Mouse (Mus musculus) spleen, postnatal 36 days (tissue): ENCODE measurements around the gene Snw1.

ENCODE experiments used
- DNase-seq, 2 experiments: peaks; one replicate each; pipeline ENCODE4 v3.0.0; 2022; ENCODE audit warnings: low spot score in 2 of 2, mixed read lengths in 1 of 2

The Snw1 gene

DNA sequence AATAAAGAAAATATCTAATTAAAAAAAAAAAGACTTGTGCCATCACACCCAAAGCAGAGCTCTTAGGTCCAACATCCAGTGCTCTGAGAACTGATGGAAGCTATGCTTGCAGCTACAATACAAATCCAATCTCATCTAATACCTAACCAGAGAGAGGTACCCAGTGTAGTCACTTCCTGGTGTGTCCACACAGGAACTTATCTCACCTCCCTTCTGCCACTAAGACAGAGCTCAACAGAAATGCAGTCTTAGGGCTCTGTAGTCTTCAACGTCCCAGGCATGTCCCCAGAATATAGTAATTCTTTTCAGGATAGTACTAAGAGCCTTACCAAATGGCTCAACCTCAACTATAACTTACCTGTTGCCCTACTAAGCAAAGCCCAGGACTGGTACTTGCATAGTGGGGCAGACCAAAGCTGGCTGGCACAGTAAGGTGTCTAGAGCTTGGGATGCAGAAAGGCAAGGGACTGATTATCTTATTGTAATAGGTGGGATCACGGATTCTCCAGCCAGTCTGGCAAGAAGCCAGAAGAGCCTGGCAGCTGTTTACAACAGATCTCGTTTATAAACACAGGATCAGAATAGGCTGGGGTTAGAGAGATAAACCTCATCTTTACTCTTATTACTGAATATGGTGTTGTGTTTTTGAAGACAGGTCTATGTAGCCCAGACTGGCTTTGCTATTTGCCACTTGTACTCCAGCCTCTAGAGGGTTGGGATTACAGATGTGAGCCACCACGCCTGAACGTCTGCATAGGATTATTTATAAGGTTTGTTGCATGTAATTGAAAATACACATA, 50.2 kb downstream of the Snw1 start:
- no peak for DNase-seq

DNA sequence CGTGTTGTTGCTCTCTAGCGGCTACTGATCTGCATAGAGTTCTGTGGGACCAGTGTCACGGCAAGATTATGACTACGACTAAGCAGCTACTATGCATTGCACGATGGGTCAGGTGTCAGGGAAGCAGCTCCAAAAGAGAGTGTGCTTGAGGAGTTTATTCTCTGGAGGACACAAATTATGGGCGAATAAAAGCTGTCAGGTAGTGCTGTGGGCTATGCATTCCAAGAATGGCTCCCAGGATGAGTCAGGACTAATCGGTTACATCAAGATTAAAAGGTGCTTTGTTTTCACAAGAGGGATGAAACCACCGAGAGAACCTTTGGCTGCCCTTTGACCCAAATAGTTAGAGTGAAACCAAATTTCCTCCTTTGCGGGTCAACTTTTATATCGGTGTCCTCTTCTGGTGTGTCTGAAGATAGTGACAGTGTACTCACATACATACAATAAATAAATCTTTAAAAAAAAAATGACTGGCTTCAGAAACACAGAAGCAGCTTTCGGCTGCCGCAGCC, 52.0 kb downstream of the Snw1 start:
- no peak for DNase-seq

- no peak for DNase-seq
Measured at GRCm38 (mm10) chr12:87418921-87419320, 53.2 kb downstream of the Snw1 start.

GRCm38 (mm10) chr12:87416690-87417089, 55.4 kb downstream of the Snw1 start:
- DNase-seq, result peak; percentile 31 to 45

DNA sequence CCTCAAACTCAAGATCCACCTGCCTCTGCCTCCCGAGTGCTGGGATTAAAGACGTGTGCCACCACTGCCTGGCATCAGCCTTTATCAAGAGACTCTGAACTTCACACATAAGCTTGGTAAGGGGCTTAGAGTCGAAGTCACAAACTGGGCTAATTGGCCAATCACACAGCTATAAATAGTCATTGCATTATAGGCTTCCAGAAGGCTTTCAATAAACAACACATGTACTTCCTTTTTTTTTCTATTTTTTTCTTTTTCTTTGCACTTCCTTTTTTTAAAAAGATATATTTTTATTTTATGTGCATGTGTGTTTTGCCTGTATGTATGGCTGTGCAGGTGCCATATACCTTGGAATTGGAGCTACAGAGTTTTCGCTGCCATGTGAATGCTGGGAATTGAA, 56.7 kb downstream of the Snw1 start:
- DNase-seq, result no peak

DNA sequence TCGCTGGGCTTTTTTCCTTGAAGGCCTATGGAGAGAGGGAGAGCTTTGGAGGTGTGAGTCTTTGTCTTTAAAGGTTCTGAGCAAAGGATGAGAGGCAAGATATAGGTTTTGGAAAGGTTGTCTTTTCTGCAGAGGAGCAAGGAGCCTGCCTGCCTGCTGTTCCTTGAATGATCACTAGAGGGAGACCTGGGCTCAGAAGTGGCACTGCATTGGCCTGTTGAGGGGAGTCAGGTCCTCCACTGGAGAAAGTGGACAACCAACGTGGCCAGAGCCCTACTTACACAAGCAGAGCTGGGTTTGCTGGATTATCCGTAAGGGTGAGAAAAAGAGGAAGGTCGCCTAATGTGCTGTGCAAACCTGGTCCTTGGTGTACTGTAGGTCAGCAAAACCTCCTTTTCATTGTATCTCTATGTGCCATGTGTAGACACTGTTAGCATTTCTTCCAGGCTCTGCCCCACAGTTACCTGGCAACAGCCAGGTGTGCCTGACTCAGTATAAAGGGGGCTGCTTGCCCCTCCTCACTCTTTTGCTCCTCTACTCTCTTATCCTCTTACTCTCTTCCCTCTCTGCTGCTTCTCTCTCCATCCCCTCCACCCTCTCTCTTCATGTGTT, 58.8 kb downstream of the Snw1 start:
- peak; percentile 53 for DNase-seq

DNA sequence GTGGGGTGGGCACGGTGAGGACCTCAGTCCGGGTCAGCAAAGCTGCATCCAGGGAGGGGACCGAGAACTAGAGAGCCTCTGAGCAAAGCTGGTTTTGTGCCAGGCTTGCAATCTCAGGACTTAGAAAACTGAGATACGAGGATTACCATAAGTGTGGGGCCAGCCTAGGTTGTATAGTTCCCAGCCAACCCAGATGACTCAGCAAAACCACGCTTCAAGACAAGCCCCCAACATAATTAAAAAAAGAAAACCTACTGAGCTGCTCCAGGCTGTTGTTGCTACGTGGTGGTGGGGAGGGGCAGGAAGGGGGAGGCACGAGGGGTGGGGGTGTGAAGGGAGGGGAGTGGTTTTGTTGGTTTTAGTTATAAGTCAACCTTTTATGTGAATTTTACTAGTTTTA, 61.1 kb downstream of the Snw1 start:
- no peak for DNase-seq

GRCm38 (mm10) chr12:87409123-87409522, 63.0 kb downstream of the Snw1 start:
- DNase-seq, result no peak

DNA sequence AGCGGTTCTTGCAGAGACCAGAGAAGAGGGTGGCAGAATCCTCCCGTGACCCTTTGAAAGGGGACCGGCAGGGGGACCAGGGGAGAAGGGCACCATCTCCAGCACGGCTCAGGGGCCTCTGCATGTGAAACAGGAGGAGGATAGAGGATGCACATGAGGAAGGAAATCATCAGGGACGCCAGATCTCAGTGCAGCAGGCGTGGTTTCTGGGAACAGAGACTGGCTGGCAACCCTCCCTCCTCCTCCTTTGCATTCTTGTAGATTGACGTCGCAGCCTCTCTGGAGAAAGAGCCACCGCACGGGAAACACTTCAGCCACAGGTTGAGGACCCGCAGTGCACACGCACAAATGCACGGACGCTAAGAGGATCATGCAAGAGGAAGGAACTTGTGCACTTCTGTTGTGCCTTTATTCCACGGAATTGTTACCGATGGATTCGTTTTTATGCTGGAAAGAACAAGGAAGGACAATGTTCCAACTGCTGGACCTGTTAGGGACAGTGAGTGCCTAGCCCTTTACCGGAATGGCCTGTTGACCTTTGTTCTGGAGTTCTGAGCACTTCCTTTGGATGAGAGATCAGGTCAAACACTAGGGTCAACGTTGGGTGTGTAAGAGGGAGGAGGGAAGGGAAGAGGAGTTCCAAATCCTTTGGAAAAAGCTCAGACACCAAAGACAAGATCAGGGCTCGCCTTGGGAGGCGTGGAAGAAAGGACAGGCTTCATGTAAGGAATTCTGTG, 64.0 kb downstream of the Snw1 start:
- no peak for DNase-seq

- DNase-seq, result no peak
Measured at GRCm38 (mm10) chr12:87405721-87406120, 66.4 kb downstream of the Snw1 start.

DNA sequence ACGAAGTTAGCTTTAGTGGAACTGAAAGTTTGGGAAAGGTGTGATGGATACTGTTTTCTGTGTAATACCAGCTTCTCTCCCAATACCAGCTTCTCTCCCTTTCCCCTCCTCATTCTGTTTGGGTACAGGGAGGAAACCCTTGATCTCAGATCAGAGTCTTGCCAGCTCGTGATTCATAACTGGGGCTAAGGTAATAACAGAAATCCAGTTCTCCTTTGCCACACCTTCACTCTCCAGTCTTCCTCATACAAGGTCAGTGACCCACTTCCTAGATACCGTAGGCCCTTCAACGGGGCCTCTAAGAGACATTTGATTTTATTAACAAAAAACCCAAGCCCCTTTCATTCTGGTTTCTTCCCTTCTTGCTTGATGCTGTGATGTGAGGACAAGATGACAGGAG, 66.9 kb downstream of the Snw1 start:
- no peak for DNase-seq

- no peak for DNase-seq
Measured at GRCm38 (mm10) chr12:87401883-87402282, 70.2 kb downstream of the Snw1 start.

- DNase-seq, result no peak
Measured at GRCm38 (mm10) chr12:87399119-87399819, 72.8 kb downstream of the Snw1 start.
